Mouse (Mus musculus) midbrain, embryonic 16.5 days (tissue): ENCODE results near the gene Lpcat3. TPM values are rescaled to one million over a fixed set of nuclear protein-coding genes. Genes with fewer than 3 reads are reported as not detected.
A peak's percentile ranks its signal among the peaks of the same experiment; 100 is the strongest.

ENCODE experiments used
- ATAC-seq: fragments of 200-750 bp; cut with Nextera tagmentation; 2 replicates; pipeline ENCODE4 v1.8.0; 2017; ENCODE audit warnings: moderate TSS enrichment
- H3K27ac ChIP-seq: fragments of 300-500 bp; sonication (generic); 2 replicates; pipeline ENCODE4 v1.5.1; 2014; ENCODE audit warnings: mild to moderate bottlenecking, low read length, mixed read lengths
- H3K27me3 ChIP-seq: fragments of 300-500 bp; sonication (generic); 2 replicates; pipeline ENCODE4 v1.6.1; 2014; ENCODE audit warnings: low read depth, low read length, mixed read lengths; ENCODE audit not compliant: control insufficient read depth, insufficient read depth
- H3K36me3 ChIP-seq: fragments of 300-500 bp; sonication (generic); 2 replicates; pipeline ENCODE4 v1.6.1; 2014; ENCODE audit warnings: mild to moderate bottlenecking, low read length, moderate library complexity, mixed read lengths; ENCODE audit not compliant: control insufficient read depth, insufficient read depth
- H3K4me1 ChIP-seq: fragments of 300-500 bp; sonication (generic); 2 replicates; pipeline ENCODE4 v1.6.1; 2014; ENCODE audit warnings: mild to moderate bottlenecking, low read length, mixed read lengths; ENCODE audit not compliant: control insufficient read depth, insufficient read depth
- H3K4me2 ChIP-seq: fragments of 300-500 bp; sonication (generic); 2 replicates; pipeline ENCODE4 v1.6.1; 2014; ENCODE audit warnings: mild to moderate bottlenecking, low read length, mixed read lengths
- H3K4me3 ChIP-seq: fragments of 300-500 bp; sonication (generic); 2 replicates; pipeline ENCODE4 v1.5.1; 2014; ENCODE audit warnings: low read depth, mild to moderate bottlenecking, low read length, moderate library complexity, mixed read lengths
- H3K9ac ChIP-seq: fragments of 300-500 bp; sonication (generic); 2 replicates; pipeline ENCODE4 v1.6.1; 2014; ENCODE audit warnings: low read depth, low read length, mixed read lengths
- H3K9me3 ChIP-seq: fragments of 300-500 bp; sonication (generic); replicated peaks from 2 replicates; pipeline ENCODE4 v1.6.1; 2014; ENCODE audit warnings: mild to moderate bottlenecking, low read length, mixed read lengths; ENCODE audit not compliant: control insufficient read depth, poor library complexity, severe bottlenecking
- WGBS: fragments of 180-500 bp; shearing (Covaris S2); extraction: QIAGEN DNeasy Blood & Tissue Kit; methylation state at CpG from one replicate; pipeline ENCODE4 v1.1.7; 2014; 5-methylcytosine and 5-hydroxymethylcytosine counted together
- polyA plus RNA-seq: library from polyadenylated mRNA; unstranded; fragments of >200 nt; fragmentation: Nextera tagmentation; extraction: Ambion mirVana; gene quantifications from 2 replicates; pipeline ENCODE4 v1.2.1, GENCODE M21; 2015

The Lpcat3 gene
- polyA plus RNA-seq, 1 experiment from 2014 or later = 43.8 TPM

- ATAC-seq = no peak
- Histone ChIP-seq H3K27me3 (no peaks in the 10 kb centered on the region), H3K36me3 (peaks cover 12% of the 10 kb centered on the region), H3K4me2 (no peak within 1 kb of the TSS), H3K4me3 (no peak within 1 kb of the TSS), H3K9me3 (no peaks in the 10 kb centered on the region), H3K27ac (peak within 1 kb of the TSS; percentile 94; the same call in 1 of the 2 replicates), H3K4me1 (peaks cover 25% of the 10 kb centered on the region), H3K9ac (0 out of 2 replicates have a peak within 1 kb of the TSS, but pooled peaks have one; percentile 25)
- WGBS = 17% methylated on average over 15 of the region's 15 CpGs
Measured at GRCm38 (mm10) chr6:124738511-124739023, 75.7 kb downstream of the Lpcat3 start, which contains the start of gene Ptpn6. Gene Ptpn6, minus strand, starts transcription at chr6:124738714.

- peaks cover 25% of the 10 kb centered on the region for H3K4me1 ChIP-seq
- H3K9me3 ChIP-seq = no peaks in the 10 kb centered on the region
- peak overlapping the region; percentile 79; the same call in 1 of the 2 replicates for H3K4me2 ChIP-seq
- H3K36me3 ChIP-seq = peaks cover 17% of the 10 kb centered on the region
- no peak overlapping the region for H3K9ac ChIP-seq
- H3K27ac ChIP-seq = peak overlapping the region; percentile 94
- H3K27me3 ChIP-seq = no peaks in the 10 kb centered on the region
- no peak overlapping the region; the same call in 1 of the 2 replicates for H3K4me3 ChIP-seq
- WGBS = 85% methylated on average over 10 of the region's 10 CpGs
- ATAC-seq = no peak
Measured at GRCm38 (mm10) chr6:124739231-124739796, 76.5 kb downstream of the Lpcat3 start.

- Histone ChIP-seq H3K4me2 (peak overlapping the region; percentile 79), H3K4me3 (peak overlapping the region; percentile 71), H3K4me1 (peaks cover 29% of the 10 kb centered on the region), H3K9me3 (no peaks in the 10 kb centered on the region), H3K9ac (peak overlapping the region; percentile 96), H3K36me3 (peaks cover 21% of the 10 kb centered on the region), H3K27ac (peak overlapping the region; percentile 94), H3K27me3 (no peaks in the 10 kb centered on the region)
- ATAC-seq = peak; percentile 32
- under 1% methylated on average over 29 of the region's 29 CpGs for WGBS
Measured at GRCm38 (mm10) chr6:124740211-124740887, 77.5 kb downstream of the Lpcat3 start.

GRCm38 (mm10) chr6:124740888-124741761, 78.3 kb downstream of the Lpcat3 start, which contains the start of gene Grcc10:
Gene Grcc10, minus strand, starts transcription at chr6:124741374.
- peaks cover 21% of the 10 kb centered on the region for H3K36me3 ChIP-seq
- peaks cover 33% of the 10 kb centered on the region for H3K4me1 ChIP-seq
- under 1% methylated on average over 41 of the region's 41 CpGs for WGBS
- H3K4me2 ChIP-seq = peak within 1 kb of the TSS; percentile 79
- peak within 1 kb of the TSS; percentile 71 for H3K4me3 ChIP-seq
- no peaks in the 10 kb centered on the region for H3K27me3 ChIP-seq
- H3K9ac ChIP-seq = peak within 1 kb of the TSS; percentile 96
- ATAC-seq = peak; percentile 87
- no peaks in the 10 kb centered on the region for H3K9me3 ChIP-seq
- H3K27ac ChIP-seq = peak within 1 kb of the TSS; percentile 94

- Histone ChIP-seq H3K9me3 (no peaks in the 10 kb centered on the region), H3K4me2 (peak overlapping the region; percentile 79), H3K9ac (peak overlapping the region; percentile 56; the same call in 1 of the 2 replicates), H3K4me1 (peaks cover 38% of the 10 kb centered on the region), H3K27ac (peak overlapping the region; percentile 94), H3K4me3 (peak overlapping the region; percentile 71), H3K36me3 (peaks cover 24% of the 10 kb centered on the region), H3K27me3 (no peaks in the 10 kb centered on the region)
- ATAC-seq = no peak
- WGBS = 66% methylated on average over 3 of the region's 3 CpGs
Measured at GRCm38 (mm10) chr6:124741842-124742241, 79.0 kb downstream of the Lpcat3 start.

- 93% methylated on average over 15 of the region's 15 CpGs for WGBS
- Histone ChIP-seq H3K4me1 (peaks cover 38% of the 10 kb centered on the region), H3K9ac (no peak overlapping the region), H3K36me3 (peaks cover 33% of the 10 kb centered on the region), H3K4me2 (no peak overlapping the region), H3K27ac (no peak overlapping the region; the same call in 1 of the 2 replicates), H3K4me3 (no peak overlapping the region), H3K9me3 (no peaks in the 10 kb centered on the region), H3K27me3 (no peaks in the 10 kb centered on the region)
- ATAC-seq = no peak
Measured at GRCm38 (mm10) chr6:124742839-124743514, 80.2 kb downstream of the Lpcat3 start.

GRCm38 (mm10) chr6:124743647-124744046, 80.8 kb downstream of the Lpcat3 start:
- no peak overlapping the region for H3K9ac ChIP-seq
- H3K36me3 ChIP-seq = peaks cover 33% of the 10 kb centered on the region
- H3K4me1 ChIP-seq = peaks cover 36% of the 10 kb centered on the region
- H3K27ac ChIP-seq = no peak overlapping the region
- 93% methylated on average over 8 of the region's 8 CpGs for WGBS
- no peak overlapping the region for H3K4me2 ChIP-seq
- H3K9me3 ChIP-seq = no peaks in the 10 kb centered on the region
- H3K27me3 ChIP-seq = no peaks in the 10 kb centered on the region
- no peak overlapping the region for H3K4me3 ChIP-seq
- ATAC-seq = no peak

- Histone ChIP-seq H3K36me3 (peaks cover 38% of the 10 kb centered on the region), H3K27me3 (no peaks in the 10 kb centered on the region), H3K9me3 (no peaks in the 10 kb centered on the region), H3K4me2 (peak overlapping the region; percentile 96), H3K27ac (peak overlapping the region; percentile 88), H3K4me1 (peaks cover 24% of the 10 kb centered on the region), H3K4me3 (peak overlapping the region; percentile 48; the same call in 1 of the 2 replicates), H3K9ac (peak overlapping the region; percentile 86)
- ATAC-seq = no peak; the same call in 1 of the 2 replicates
- 76% methylated on average over 26 of the region's 26 CpGs for WGBS
Measured at GRCm38 (mm10) chr6:124744755-124745321, 82.0 kb downstream of the Lpcat3 start.
